Mouse (Mus musculus): ENCODE data around the gene Hamp2.

DNA sequence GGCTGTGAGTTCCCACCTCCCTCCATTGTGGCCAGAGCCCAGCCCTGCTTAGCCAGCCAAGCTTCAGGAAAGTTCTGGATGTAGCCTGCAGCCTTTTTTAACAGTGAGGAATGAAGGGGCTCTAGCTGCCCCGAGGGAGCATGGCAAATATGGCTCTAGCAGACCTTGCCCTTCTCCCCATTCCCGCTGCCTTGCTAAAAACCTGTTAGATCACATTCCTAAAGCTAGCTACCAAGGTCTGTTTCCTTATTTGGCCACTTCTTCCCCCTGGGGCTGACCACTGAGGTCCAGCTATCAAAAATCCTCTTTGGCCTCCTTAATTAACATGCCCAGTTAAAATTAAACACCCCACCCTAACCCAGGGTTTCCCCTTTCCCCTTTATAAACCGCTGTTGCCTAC is 32.0 kb downstream of the Hamp2 start:
- TF ChIP-seq POLR2A (IDR thresholded peaks at IDR 0.05; ENCODE audit: low read depth, low read length) (no peak), CTCF (IDR thresholded peaks at IDR 0.05; ENCODE audit: borderline replicate concordance, insufficient read depth, low read length) (no peak)
